Mouse (Mus musculus): ENCODE results near the gene Antxr2. TPM values are rescaled to one million over a fixed set of nuclear protein-coding genes. Genes with fewer than 3 reads are reported as not detected.

The Antxr2 gene
- polyA plus RNA-seq, 1 experiment from 2014 or later: 14.1 TPM

GRCm38 (mm10) chr5:97878215-97878794 is 152.5 kb downstream of the Antxr2 start:
- ATAC-seq (ENCODE audit: low FRiP score): no peak

GRCm38 (mm10) chr5:97876895-97877294 is 153.9 kb downstream of the Antxr2 start:
- no peak for DNase-seq (ENCODE audit: low spot score, missing footprints)
- Histone ChIP-seq H3K9ac (ENCODE audit: low read length) (no peak overlapping the region), H3K4me3 (ENCODE audit: low read depth, low read length) (no peak overlapping the region), H3K27me3 (ENCODE audit: control insufficient read depth, insufficient read depth, low read length) (no peaks in the 10 kb centered on the region), H3K9me3 (ENCODE audit: control insufficient read depth, low read length) (no peaks in the 10 kb centered on the region), H3K4me2 (no peak overlapping the region), H3K36me3 (ENCODE audit: control insufficient read depth, insufficient read depth, low read length) (no peaks in the 10 kb centered on the region), H3K27ac (ENCODE audit: low read depth, low read length) (no peak overlapping the region), H3K4me1 (ENCODE audit: control insufficient read depth, insufficient read depth, low read length) (no peaks in the 10 kb centered on the region)
- no peak for ATAC-seq (ENCODE audit: low FRiP score)
- WGBS: 86% methylated on average over 2 of the region's 2 CpGs

More at GRCm38 (mm10) chr5:97878215-97878794, 152.5 kb downstream of the Antxr2 start:
- no peak overlapping the region for H3K4me3 ChIP-seq (ENCODE audit: low read depth, low read length)
- no peak overlapping the region for H3K9ac ChIP-seq (ENCODE audit: low read length)
- 83% methylated on average over 1 of the region's 1 CpGs for WGBS
- no peak for DNase-seq (ENCODE audit: low spot score, missing footprints)
- no peaks in the 10 kb centered on the region for H3K36me3 ChIP-seq (ENCODE audit: control insufficient read depth, insufficient read depth, low read length)
- H3K9me3 ChIP-seq (ENCODE audit: control insufficient read depth, low read length): no peaks in the 10 kb centered on the region
- no peaks in the 10 kb centered on the region for H3K4me1 ChIP-seq (ENCODE audit: control insufficient read depth, insufficient read depth, low read length)
- H3K27me3 ChIP-seq (ENCODE audit: control insufficient read depth, insufficient read depth, low read length): no peaks in the 10 kb centered on the region
- H3K27ac ChIP-seq (ENCODE audit: low read depth, low read length): no peak overlapping the region
- no peak overlapping the region for H3K4me2 ChIP-seq

- Histone ChIP-seq H3K27me3 (ENCODE audit: control insufficient read depth, insufficient read depth, low read length) (no peaks in the 10 kb centered on the region), H3K9ac (ENCODE audit: low read length) (no peak overlapping the region), H3K27ac (ENCODE audit: low read depth, low read length) (no peak overlapping the region), H3K4me1 (ENCODE audit: control insufficient read depth, insufficient read depth, low read length) (no peaks in the 10 kb centered on the region), H3K9me3 (ENCODE audit: control insufficient read depth, low read length) (no peaks in the 10 kb centered on the region), H3K36me3 (ENCODE audit: control insufficient read depth, insufficient read depth, low read length) (no peaks in the 10 kb centered on the region), H3K4me3 (ENCODE audit: low read depth, low read length) (no peak overlapping the region), H3K4me2 (no peak overlapping the region)
- no peak for DNase-seq (ENCODE audit: low spot score, missing footprints)
- ATAC-seq (ENCODE audit: low FRiP score): no peak
- 90% methylated on average over 2 of the region's 2 CpGs for whole genome bisulfite sequencing
Observed at GRCm38 (mm10) chr5:97867921-97868320, 162.9 kb downstream of the Antxr2 start.

GRCm38 (mm10) chr5:97866975-97867374 is 163.9 kb downstream of the Antxr2 start:
- Histone ChIP-seq H3K9ac (ENCODE audit: low read length) (no peak overlapping the region), H3K4me2 (no peak overlapping the region), H3K4me3 (ENCODE audit: low read depth, low read length) (no peak overlapping the region), H3K36me3 (ENCODE audit: control insufficient read depth, insufficient read depth, low read length) (no peaks in the 10 kb centered on the region), H3K27ac (ENCODE audit: low read depth, low read length) (no peak overlapping the region), H3K9me3 (ENCODE audit: control insufficient read depth, low read length) (no peaks in the 10 kb centered on the region), H3K27me3 (ENCODE audit: control insufficient read depth, insufficient read depth, low read length) (no peaks in the 10 kb centered on the region), H3K4me1 (ENCODE audit: control insufficient read depth, insufficient read depth, low read length) (no peaks in the 10 kb centered on the region)
- WGBS: 93% methylated on average over 3 of the region's 3 CpGs
- DNase-seq (ENCODE audit: low spot score, missing footprints) (no peak), ATAC-seq (ENCODE audit: low FRiP score) (no peak)

- Histone ChIP-seq H3K27me3 (ENCODE audit: control insufficient read depth, insufficient read depth, low read length) (no peaks in the 10 kb centered on the region), H3K9me3 (ENCODE audit: control insufficient read depth, low read length) (no peaks in the 10 kb centered on the region), H3K4me1 (ENCODE audit: control insufficient read depth, insufficient read depth, low read length) (no peaks in the 10 kb centered on the region), H3K4me3 (ENCODE audit: low read depth, low read length) (no peak overlapping the region), H3K36me3 (ENCODE audit: control insufficient read depth, insufficient read depth, low read length) (no peaks in the 10 kb centered on the region), H3K27ac (ENCODE audit: low read depth, low read length) (no peak overlapping the region), H3K9ac (ENCODE audit: low read length) (no peak overlapping the region), H3K4me2 (no peak overlapping the region)
- DNase-seq (ENCODE audit: low spot score, missing footprints): no peak
- ATAC-seq (ENCODE audit: low FRiP score): no peak
Observed at GRCm38 (mm10) chr5:97857101-97857500, 173.7 kb downstream of the Antxr2 start.

GRCm38 (mm10) chr5:97851981-97852748 is 178.7 kb downstream of the Antxr2 start:
- no peak for ATAC-seq (ENCODE audit: low FRiP score)
- Histone ChIP-seq H3K27ac (ENCODE audit: low read depth, low read length) (no peak overlapping the region), H3K9me3 (ENCODE audit: control insufficient read depth, low read length) (no peaks in the 10 kb centered on the region), H3K4me3 (ENCODE audit: low read depth, low read length) (no peak overlapping the region), H3K27me3 (ENCODE audit: control insufficient read depth, insufficient read depth, low read length) (no peaks in the 10 kb centered on the region), H3K4me2 (no peak overlapping the region), H3K9ac (ENCODE audit: low read length) (no peak overlapping the region), H3K36me3 (ENCODE audit: control insufficient read depth, insufficient read depth, low read length) (no peaks in the 10 kb centered on the region), H3K4me1 (ENCODE audit: control insufficient read depth, insufficient read depth, low read length) (no peaks in the 10 kb centered on the region)
- 92% methylated on average over 5 of the region's 5 CpGs for WGBS
- no peak for DNase-seq (ENCODE audit: low spot score, missing footprints)

GRCm38 (mm10) chr5:97847204-97847895 is 183.5 kb downstream of the Antxr2 start:
- H3K27ac ChIP-seq (ENCODE audit: low read depth, low read length): no peak overlapping the region
- no peaks in the 10 kb centered on the region for H3K4me1 ChIP-seq (ENCODE audit: control insufficient read depth, insufficient read depth, low read length)
- WGBS: 91% methylated on average over 10 of the region's 10 CpGs
- H3K4me3 ChIP-seq (ENCODE audit: low read depth, low read length): no peak overlapping the region
- no peak for ATAC-seq (ENCODE audit: low FRiP score)
- no peaks in the 10 kb centered on the region for H3K9me3 ChIP-seq (ENCODE audit: control insufficient read depth, low read length)
- no peaks in the 10 kb centered on the region for H3K27me3 ChIP-seq (ENCODE audit: control insufficient read depth, insufficient read depth, low read length)
- no peak for DNase-seq (ENCODE audit: low spot score, missing footprints)
- H3K9ac ChIP-seq (ENCODE audit: low read length): no peak overlapping the region
- H3K36me3 ChIP-seq (ENCODE audit: control insufficient read depth, insufficient read depth, low read length): no peaks in the 10 kb centered on the region
- no peak overlapping the region for H3K4me2 ChIP-seq

GRCm38 (mm10) chr5:97846503-97846902 is 184.3 kb downstream of the Antxr2 start:
- no peak for ATAC-seq (ENCODE audit: low FRiP score)
- no peak overlapping the region for H3K4me2 ChIP-seq
- H3K4me3 ChIP-seq (ENCODE audit: low read depth, low read length): no peak overlapping the region
- H3K27ac ChIP-seq (ENCODE audit: low read depth, low read length): no peak overlapping the region
- H3K9ac ChIP-seq (ENCODE audit: low read length): no peak overlapping the region
- H3K4me1 ChIP-seq (ENCODE audit: control insufficient read depth, insufficient read depth, low read length): no peaks in the 10 kb centered on the region
- no peaks in the 10 kb centered on the region for H3K9me3 ChIP-seq (ENCODE audit: control insufficient read depth, low read length)
- H3K36me3 ChIP-seq (ENCODE audit: control insufficient read depth, insufficient read depth, low read length): no peaks in the 10 kb centered on the region
- no peak for DNase-seq (ENCODE audit: low spot score, missing footprints)
- WGBS: 91% methylated on average over 2 of the region's 2 CpGs
- H3K27me3 ChIP-seq (ENCODE audit: control insufficient read depth, insufficient read depth, low read length): no peaks in the 10 kb centered on the region

- no peak overlapping the region for H3K9ac ChIP-seq (ENCODE audit: low read length)
- H3K4me3 ChIP-seq (ENCODE audit: low read depth, low read length): no peak overlapping the region
- H3K27ac ChIP-seq (ENCODE audit: low read depth, low read length): no peak overlapping the region
- no peaks in the 10 kb centered on the region for H3K4me1 ChIP-seq (ENCODE audit: control insufficient read depth, insufficient read depth, low read length)
- DNase-seq (ENCODE audit: low spot score, missing footprints) (no peak), ATAC-seq (ENCODE audit: low FRiP score) (no peak)
- H3K36me3 ChIP-seq (ENCODE audit: control insufficient read depth, insufficient read depth, low read length): no peaks in the 10 kb centered on the region
- no peaks in the 10 kb centered on the region for H3K9me3 ChIP-seq (ENCODE audit: control insufficient read depth, low read length)
- WGBS: 65% methylated on average over 1 of the region's 1 CpGs
- no peak overlapping the region for H3K4me2 ChIP-seq
- H3K27me3 ChIP-seq (ENCODE audit: control insufficient read depth, insufficient read depth, low read length): no peaks in the 10 kb centered on the region
Observed at GRCm38 (mm10) chr5:97842016-97842415, 188.8 kb downstream of the Antxr2 start.

Data from midbrain, embryonic 11.5 days (tissue).